Mouse (Mus musculus): ENCODE measurements around the gene Abcc6.

- TF ChIP-seq CTCF (IDR thresholded peaks at IDR 0.05) (no peak), POLR2A (IDR thresholded peaks at IDR 0.05; ENCODE audit: insufficient read depth, low read depth, low read length) (no peak), EP300 (IDR thresholded peaks at IDR 0.05; ENCODE audit: insufficient read depth, low read depth, low read length) (no peak)
These were observed 10.5 kb downstream of the Abcc6 start for GRCm38 (mm10) chr7:46019594-46019993.
